Mouse (Mus musculus) neural tube, embryonic 14.5 days (tissue): ENCODE results near the gene Ogdh. TPM values are rescaled to one million over a fixed set of nuclear protein-coding genes. Genes with fewer than 3 reads are reported as not detected.

Experiments used
- ATAC-seq: fragments of 200-750 bp; cut with Nextera tagmentation; 2 replicates; pipeline ENCODE4 v1.8.0; 2017; ENCODE audit warnings: low read depth, mild to moderate bottlenecking, moderate TSS enrichment, moderate library complexity
- H3K27ac ChIP-seq: fragments of 300-500 bp; sonication (generic); 2 replicates; pipeline ENCODE4 v1.5.1; 2014; ENCODE audit warnings: low read depth, mild to moderate bottlenecking, control low read depth, low read length, moderate library complexity, mixed read lengths
- H3K27me3 ChIP-seq: fragments of 300-500 bp; sonication (generic); 2 replicates; pipeline ENCODE4 v1.6.1; 2014; ENCODE audit warnings: low read length; ENCODE audit not compliant: control insufficient read depth, insufficient read depth
- H3K36me3 ChIP-seq: fragments of 300-500 bp; sonication (generic); 2 replicates; pipeline ENCODE4 v1.6.1; 2014; ENCODE audit warnings: low read length, mixed read lengths; ENCODE audit not compliant: control insufficient read depth, insufficient read depth
- H3K4me1 ChIP-seq: fragments of 300-500 bp; sonication (generic); 2 replicates; pipeline ENCODE4 v1.6.1; 2014; ENCODE audit warnings: low read length; ENCODE audit not compliant: control insufficient read depth, insufficient read depth
- H3K4me2 ChIP-seq: fragments of 300-500 bp; sonication (generic); 2 replicates; pipeline ENCODE4 v1.6.1; 2014; ENCODE audit warnings: mild to moderate bottlenecking, low read depth, low read length, control low read depth
- H3K4me3 ChIP-seq: fragments of 300-500 bp; sonication (generic); 2 replicates; pipeline ENCODE4 v1.5.1; 2014; ENCODE audit warnings: low read depth, low read length, control low read depth, mixed read lengths
- H3K9ac ChIP-seq: fragments of 300-500 bp; sonication (generic); replicated peaks from 2 replicates; pipeline ENCODE4 v1.6.1; 2014; ENCODE audit warnings: low read depth, mild to moderate bottlenecking, control low read depth, low read length, mixed read lengths
- H3K9me3 ChIP-seq: fragments of 300-500 bp; sonication (generic); 2 replicates; pipeline ENCODE4 v1.6.1; 2016; ENCODE audit warnings: low read length; ENCODE audit not compliant: control insufficient read depth
- WGBS: fragments of 180-500 bp; shearing (Covaris S2); extraction: QIAGEN DNeasy Blood & Tissue Kit; methylation state at CpG from one replicate; pipeline ENCODE4 v1.1.7; 2014; 5-methylcytosine and 5-hydroxymethylcytosine counted together
- polyA plus RNA-seq: library from polyadenylated mRNA; unstranded; fragments of >200 nt; fragmentation: Nextera tagmentation; extraction: Ambion mirVana; gene quantifications from 2 replicates; pipeline ENCODE4 v1.2.1, GENCODE M21; 2014

Gene Ogdh
- polyA plus RNA-seq, 1 experiment from 2014 or later: 115 TPM

GRCm38 (mm10) chr11:6335321-6335720 lies 43.9 kb downstream of the Ogdh start:
- no peaks in the 10 kb centered on the region for H3K4me1 ChIP-seq
- no peak for ATAC-seq
- 94% methylated on average over 7 of the region's 7 CpGs for WGBS
- no peaks in the 10 kb centered on the region for H3K9me3 ChIP-seq
- no peak overlapping the region for H3K9ac ChIP-seq
- H3K4me3 ChIP-seq: no peak overlapping the region
- H3K4me2 ChIP-seq: no peak overlapping the region
- peaks cover 12% of the 10 kb centered on the region for H3K36me3 ChIP-seq
- H3K27me3 ChIP-seq: no peaks in the 10 kb centered on the region
- H3K27ac ChIP-seq: no peak overlapping the region

GRCm38 (mm10) chr11:6336689-6337088 lies 45.3 kb downstream of the Ogdh start:
- ATAC-seq: no peak
- WGBS: 86% methylated on average over 4 of the region's 4 CpGs
- Histone ChIP-seq H3K9ac (no peak overlapping the region), H3K4me1 (no peaks in the 10 kb centered on the region), H3K27me3 (no peaks in the 10 kb centered on the region), H3K9me3 (no peaks in the 10 kb centered on the region), H3K4me3 (no peak overlapping the region), H3K27ac (no peak overlapping the region), H3K4me2 (no peak overlapping the region), H3K36me3 (peaks cover 18% of the 10 kb centered on the region)

GRCm38 (mm10) chr11:6345956-6346355 lies 54.5 kb downstream of the Ogdh start:
- Histone ChIP-seq H3K9me3 (no peaks in the 10 kb centered on the region), H3K4me3 (no peak overlapping the region), H3K4me2 (no peak overlapping the region), H3K36me3 (peaks cover 81% of the 10 kb centered on the region), H3K4me1 (no peaks in the 10 kb centered on the region), H3K27me3 (no peaks in the 10 kb centered on the region), H3K9ac (no peak overlapping the region), H3K27ac (no peak overlapping the region)
- ATAC-seq: no peak
- 95% methylated on average over 4 of the region's 4 CpGs for WGBS

- Histone ChIP-seq H3K4me2 (no peak overlapping the region), H3K27ac (no peak overlapping the region), H3K36me3 (peaks cover 81% of the 10 kb centered on the region), H3K4me1 (no peaks in the 10 kb centered on the region), H3K27me3 (no peaks in the 10 kb centered on the region), H3K4me3 (no peak overlapping the region), H3K9me3 (no peaks in the 10 kb centered on the region), H3K9ac (no peak overlapping the region)
- ATAC-seq: no peak
- WGBS: 94% methylated on average over 7 of the region's 7 CpGs
These were observed 55.5 kb downstream of the Ogdh start for GRCm38 (mm10) chr11:6346966-6347365.

- Histone ChIP-seq H3K27me3 (no peaks in the 10 kb centered on the region), H3K4me2 (no peak overlapping the region), H3K4me1 (no peaks in the 10 kb centered on the region), H3K4me3 (no peak overlapping the region), H3K9me3 (no peaks in the 10 kb centered on the region), H3K36me3 (peaks cover 80% of the 10 kb centered on the region), H3K27ac (no peak overlapping the region), H3K9ac (no peak overlapping the region)
- WGBS: 88% methylated on average over 11 of the region's 11 CpGs
- ATAC-seq: no peak
These were observed 57.3 kb downstream of the Ogdh start for GRCm38 (mm10) chr11:6348681-6349200.

GRCm38 (mm10) chr11:6349586-6349985 lies 58.2 kb downstream of the Ogdh start:
- WGBS: 94% methylated on average over 5 of the region's 5 CpGs
- H3K9ac ChIP-seq: no peak overlapping the region

GRCm38 (mm10) chr11:6355106-6355505 lies 63.7 kb downstream of the Ogdh start:
- Histone ChIP-seq H3K9ac (no peak overlapping the region), H3K9me3 (no peaks in the 10 kb centered on the region), H3K27me3 (no peaks in the 10 kb centered on the region), H3K27ac (no peak overlapping the region), H3K4me1 (no peaks in the 10 kb centered on the region), H3K36me3 (peaks cover 49% of the 10 kb centered on the region), H3K4me3 (no peak overlapping the region), H3K4me2 (no peak overlapping the region)
- 91% methylated on average over 4 of the region's 4 CpGs for WGBS
- ATAC-seq: no peak

More at GRCm38 (mm10) chr11:6349586-6349985, 58.2 kb downstream of the Ogdh start:
- no peak overlapping the region for H3K4me2 ChIP-seq
- no peaks in the 10 kb centered on the region for H3K4me1 ChIP-seq
- ATAC-seq: no peak
- H3K27ac ChIP-seq: no peak overlapping the region
- peaks cover 75% of the 10 kb centered on the region for H3K36me3 ChIP-seq
- H3K9me3 ChIP-seq: no peaks in the 10 kb centered on the region
- no peaks in the 10 kb centered on the region for H3K27me3 ChIP-seq
- H3K4me3 ChIP-seq: no peak overlapping the region

GRCm38 (mm10) chr11:6364581-6365275 lies 73.3 kb downstream of the Ogdh start:
- Histone ChIP-seq H3K9me3 (no peaks in the 10 kb centered on the region), H3K36me3 (no peaks in the 10 kb centered on the region), H3K4me3 (no peak overlapping the region), H3K4me1 (no peaks in the 10 kb centered on the region), H3K27ac (no peak overlapping the region), H3K4me2 (no peak overlapping the region), H3K9ac (no peak overlapping the region), H3K27me3 (no peaks in the 10 kb centered on the region)
- ATAC-seq: no peak
- 86% methylated on average over 9 of the region's 9 CpGs for WGBS

GRCm38 (mm10) chr11:6365885-6366284 lies 74.5 kb downstream of the Ogdh start:
- peak; percentile 77 for ATAC-seq
- no peak overlapping the region for H3K27ac ChIP-seq
- no peaks in the 10 kb centered on the region for H3K9me3 ChIP-seq
- WGBS: 18% methylated on average over 11 of the region's 11 CpGs
- no peak overlapping the region for H3K4me3 ChIP-seq
- no peaks in the 10 kb centered on the region for H3K27me3 ChIP-seq
- H3K36me3 ChIP-seq: no peaks in the 10 kb centered on the region
- no peak overlapping the region for H3K9ac ChIP-seq
- no peak overlapping the region for H3K4me2 ChIP-seq
- no peaks in the 10 kb centered on the region for H3K4me1 ChIP-seq
